Mouse (Mus musculus) gastrocnemius, adult 2 months (tissue): ENCODE measurements around the gene Ankrd53. TPM values are rescaled to one million over a fixed set of nuclear protein-coding genes. Genes with fewer than 3 reads are reported as not detected.
"Not testable (repeated sequence)": the region's sequence is repeated elsewhere in the genome, so short reads cannot be mapped to it uniquely, and the experiment has no call there.

ENCODE experiments used
- DNase-seq: peaks from one replicate; pipeline ENCODE4 v3.0.0; 2022
- H3K27ac ChIP-seq: fragments of 200-600 bp; 2 replicates; pipeline ENCODE4 v1.8.1; 2022; ENCODE audit warnings: mild to moderate bottlenecking
- H3K4me3 ChIP-seq: fragments of 200-600 bp; 2 replicates; pipeline ENCODE4 v1.8.1; 2022; ENCODE audit warnings: mild to moderate bottlenecking, moderate library complexity
- CTCF ChIP-seq: fragments of 200-600 bp; IDR thresholded peaks from 2 replicates; pipeline ENCODE4 v1.8.1; 2022; ENCODE audit warnings: antibody characterized with exemption, mild to moderate bottlenecking, moderate library complexity
- intact Hi-C: fragments of 180-260 bp; cut with DNase I; formaldehyde crosslinking; loops from one replicate; pipeline ENCODE4 v1.15.1; 2025
- total RNA-seq, 2 experiments: library from RNA; stranded (reverse); gene quantifications; 2 replicates each; pipeline ENCODE4 v1.2.3; 2021

The Ankrd53 gene
- total RNA-seq, 2 experiments from 2014 or later = not detected

DNA sequence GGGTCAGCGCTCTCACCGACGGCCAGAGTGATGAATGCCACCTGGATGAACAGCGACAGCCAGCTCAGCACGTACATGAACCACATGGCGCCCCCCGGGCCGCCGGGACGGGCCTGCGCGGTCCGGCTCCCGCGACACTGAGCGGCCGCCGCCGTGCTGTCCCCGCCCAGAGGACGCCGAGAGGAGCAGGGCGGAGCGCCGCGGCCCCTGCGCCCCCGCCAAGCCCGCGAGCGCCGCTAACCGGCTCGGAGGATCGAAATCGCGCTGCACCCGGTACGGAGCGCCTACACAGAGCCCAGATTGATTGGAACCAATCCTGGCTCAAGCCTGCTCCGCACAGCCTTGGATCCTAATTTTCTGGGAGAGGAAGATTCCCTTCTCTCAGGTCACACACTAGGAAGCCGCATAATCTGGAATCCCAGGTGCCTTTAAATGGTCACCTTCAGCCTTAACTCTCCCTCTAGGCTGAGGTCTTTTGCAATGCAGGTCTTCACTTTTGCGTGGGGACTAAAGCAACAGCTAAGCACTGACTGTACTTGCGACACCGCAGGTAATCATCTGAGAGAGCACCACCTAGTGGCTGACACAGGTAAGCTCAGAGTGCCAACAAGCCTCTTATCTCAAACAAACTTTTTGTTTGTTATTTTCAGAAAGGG lies 13.3 kb downstream of the Ankrd53 start, which contains the start of gene Tex261:
Tex261 (minus strand) TSS at position 176 of the 656 bp plus-strand sequence.
- peak; percentile 96 for DNase-seq
- intact Hi-C loops = no loop called here
- TF ChIP-seq CTCF = peak; percentile 66
- H3K27ac ChIP-seq = peak within 1 kb of the TSS; percentile 95
- H3K4me3 ChIP-seq = peak within 1 kb of the TSS; percentile 100

DNA sequence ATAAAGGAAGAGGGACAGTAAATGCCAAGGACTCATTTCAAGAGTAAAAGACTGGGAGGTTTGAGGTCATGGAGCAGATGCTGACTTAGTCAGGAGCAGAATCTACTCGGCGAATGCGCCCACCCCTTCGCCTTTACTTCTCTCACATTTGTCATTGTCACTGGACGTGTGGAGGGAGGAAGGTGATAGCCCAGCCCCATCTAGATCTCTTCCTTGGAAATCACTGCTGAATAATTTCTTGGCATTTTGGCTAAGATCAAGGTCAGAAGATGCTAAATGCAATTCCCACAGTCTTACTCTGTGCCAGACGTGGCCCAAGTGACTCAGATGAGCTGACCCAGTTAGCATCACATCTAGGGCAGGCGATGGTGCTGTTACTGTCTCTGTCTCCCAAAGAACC lies 15.9 kb downstream of the Ankrd53 start:
- Histone ChIP-seq H3K27ac (no peak overlapping the region), H3K4me3 (no peak overlapping the region)
- no peak for TF ChIP-seq CTCF
- no peak for DNase-seq
- intact Hi-C loops = no loop called here

- peak; percentile 60 for DNase-seq
- Histone ChIP-seq H3K4me3 (no peak overlapping the region), H3K27ac (no peak overlapping the region)
- TF ChIP-seq CTCF = peak; percentile 81
- intact Hi-C loops = no loop called here
These were observed 16.6 kb downstream of the Ankrd53 start for GRCm38 (mm10) chr6:83779026-83779425.

GRCm38 (mm10) chr6:83786426-83786825 lies 24.0 kb downstream of the Ankrd53 start:
- H3K4me3 ChIP-seq = no peak overlapping the region
- intact Hi-C loops = no loop called here
- no peak for DNase-seq
- no peak for TF ChIP-seq CTCF
- no peak overlapping the region for H3K27ac ChIP-seq

GRCm38 (mm10) chr6:83788554-83788953 lies 26.1 kb downstream of the Ankrd53 start:
- no peak overlapping the region for H3K4me3 ChIP-seq
- intact Hi-C loops = no loop called here
- no peak overlapping the region for H3K27ac ChIP-seq
- DNase-seq = no peak
- TF ChIP-seq CTCF = no peak

DNA sequence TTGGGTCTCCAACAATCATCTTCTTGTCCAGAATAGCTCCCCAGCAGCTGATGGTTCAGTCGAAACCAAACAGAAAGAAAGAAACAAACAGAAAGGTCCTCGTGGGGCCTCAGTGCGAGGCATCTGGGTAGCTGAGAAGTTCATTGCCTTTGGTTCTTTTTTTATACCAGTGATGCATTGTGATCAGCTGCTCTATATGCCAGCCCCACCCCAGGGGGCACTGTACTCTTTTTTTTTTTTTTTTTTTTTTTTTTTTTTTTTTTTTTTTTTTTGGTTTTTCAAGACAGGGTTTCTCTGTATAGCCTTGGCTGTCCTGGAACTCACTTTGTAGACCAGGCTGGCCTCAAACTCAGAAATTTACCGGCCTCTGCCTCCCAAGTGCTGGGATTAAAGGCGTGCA lies 28.1 kb downstream of the Ankrd53 start:
- H3K4me3 ChIP-seq, H3K27ac ChIP-seq, intact Hi-C loops, DNase-seq: not testable (repeated sequence)

DNA sequence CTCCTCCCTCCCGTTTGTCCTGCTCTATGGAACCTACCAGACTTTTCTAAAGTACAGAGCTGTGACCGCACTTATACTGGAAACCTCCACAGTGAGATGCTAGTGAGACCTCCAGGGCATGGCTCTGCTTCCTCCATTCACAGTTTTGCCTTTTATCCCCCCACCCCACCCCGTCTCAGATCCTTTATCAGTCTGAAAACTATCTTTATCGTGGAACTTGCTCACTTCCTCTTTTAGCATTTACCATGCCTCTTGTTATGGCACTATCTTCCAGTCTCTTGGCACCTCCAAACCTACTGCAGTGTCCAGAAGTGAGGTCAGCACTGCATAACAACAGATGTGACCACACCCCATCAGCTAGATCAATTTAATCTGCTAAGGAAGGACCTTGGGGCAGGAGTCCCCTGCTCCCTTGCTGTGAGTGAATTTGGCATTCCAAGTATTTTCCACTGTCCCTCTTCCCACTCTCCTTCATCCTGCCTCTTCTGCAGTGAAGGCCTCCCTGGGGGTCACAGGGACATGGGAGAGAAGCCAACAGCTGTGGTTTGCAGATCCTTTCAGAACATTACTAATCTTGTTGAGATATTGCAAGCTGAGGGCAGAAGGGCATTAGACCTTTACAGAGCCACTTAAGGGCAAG lies 28.9 kb downstream of the Ankrd53 start:
- TF ChIP-seq CTCF = no peak
- intact Hi-C loops = no loop called here
- DNase-seq = no peak
- Histone ChIP-seq H3K27ac (peak overlapping the region; percentile 31; the same call in 1 of the 2 replicates), H3K4me3 (no peak overlapping the region)

GRCm38 (mm10) chr6:83794760-83795296 lies 32.4 kb downstream of the Ankrd53 start, which contains the start of gene Nagk:
TSS of gene Nagk (plus strand) at chr6:83794982.
- no peak for TF ChIP-seq CTCF
- DNase-seq = peak; percentile 94
- intact Hi-C loops = loop anchor here (2.0 kb wide), 1 partner anchor 36 kb away; the partner anchor contains the start of gene Paip2b
- peak within 1 kb of the TSS; percentile 89 for H3K4me3 ChIP-seq
- H3K27ac ChIP-seq = peak within 1 kb of the TSS; percentile 98

DNA sequence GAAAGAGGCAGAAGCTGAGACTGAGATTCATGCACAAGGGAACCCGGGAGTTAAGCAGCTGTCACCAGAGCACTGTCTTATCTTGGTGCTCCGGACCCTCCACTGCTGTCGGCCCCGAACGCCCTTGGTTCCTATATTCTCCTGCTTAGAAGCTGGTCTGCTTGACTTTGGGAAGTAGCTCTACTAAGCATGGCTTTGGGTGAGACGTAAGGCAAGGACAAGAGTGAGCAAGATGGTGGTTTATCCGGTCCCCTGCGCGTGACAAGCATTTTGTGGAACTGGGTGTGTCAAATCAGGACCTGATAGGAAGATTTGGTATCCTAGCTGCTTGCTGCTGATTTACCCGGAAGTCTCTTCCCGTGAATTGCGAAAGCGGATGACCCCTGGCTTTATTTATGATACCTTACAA lies 33.1 kb downstream of the Ankrd53 start:
- TF ChIP-seq CTCF = no peak
- peak overlapping the region; percentile 98 for H3K27ac ChIP-seq
- peak overlapping the region; percentile 89 for H3K4me3 ChIP-seq
- peak; percentile 36 for DNase-seq
- intact Hi-C loops = loop anchor here (2.0 kb wide), 1 partner anchor 35 kb away; the partner anchor contains the start of gene Paip2b

DNA sequence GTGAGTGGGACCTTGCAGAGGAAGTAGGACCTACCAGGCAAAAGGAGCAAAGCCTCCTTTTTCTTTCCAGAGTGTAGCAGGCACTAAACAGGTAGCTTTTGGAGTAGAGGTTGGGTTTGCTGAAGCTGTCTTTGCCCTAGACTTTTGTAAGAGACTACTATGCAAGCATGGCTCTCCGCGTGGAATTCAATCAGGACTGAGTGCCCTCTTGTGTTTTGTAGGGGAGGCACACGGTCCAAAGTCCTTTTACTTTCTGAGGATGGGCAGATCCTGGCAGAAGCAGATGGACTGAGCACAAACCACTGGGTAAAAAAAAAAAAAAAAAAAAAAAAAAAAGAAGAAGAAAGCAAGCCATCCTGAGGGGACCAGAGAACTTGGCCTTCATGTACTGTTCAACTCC lies 34.2 kb downstream of the Ankrd53 start:
- Histone ChIP-seq H3K27ac (no peak overlapping the region), H3K4me3 (no peak overlapping the region)
- TF ChIP-seq CTCF = no peak
- DNase-seq = no peak
- intact Hi-C loops = no loop called here

DNA sequence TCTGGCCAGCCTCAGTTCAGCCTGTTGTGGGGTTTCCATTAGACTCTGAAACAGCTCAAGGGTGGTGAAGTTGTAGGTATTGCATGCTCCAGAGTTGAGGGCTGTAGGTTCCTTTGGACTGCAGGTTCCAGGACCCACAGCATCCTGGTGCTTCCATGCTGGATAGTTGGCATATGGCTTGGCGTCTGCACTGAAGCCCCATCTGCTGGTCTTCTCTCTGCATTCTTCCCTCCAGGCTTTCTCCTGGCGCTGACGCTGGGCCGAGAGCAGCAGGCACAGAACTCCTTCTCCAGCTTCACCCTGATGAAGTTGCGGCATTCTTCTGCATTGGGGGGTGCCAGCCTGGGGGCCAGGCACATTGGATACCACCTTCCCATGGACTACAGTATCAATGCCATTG lies 39.6 kb downstream of the Ankrd53 start:
- Histone ChIP-seq H3K27ac (no peak overlapping the region), H3K4me3 (no peak overlapping the region)
- intact Hi-C loops = no loop called here
- DNase-seq = no peak
- TF ChIP-seq CTCF = no peak

DNA sequence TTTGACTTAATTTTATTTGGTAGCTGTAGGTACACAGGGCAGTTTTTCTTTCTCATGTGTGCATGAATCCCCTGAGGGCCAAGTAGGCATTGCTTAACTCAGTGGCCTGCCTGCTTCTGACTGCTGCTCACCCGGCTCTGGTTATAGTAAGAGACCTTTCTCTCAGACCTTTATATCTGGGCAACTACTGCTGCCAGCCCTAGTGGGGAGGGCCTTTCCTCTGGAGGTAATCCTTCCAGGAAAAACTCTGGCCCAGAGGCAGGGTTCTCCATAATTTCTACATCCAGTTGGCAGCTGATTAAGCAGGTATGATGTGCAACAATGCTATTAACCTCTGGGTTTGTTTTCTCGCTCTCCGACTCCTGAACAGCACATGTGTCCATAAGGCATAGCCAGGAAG lies 40.4 kb downstream of the Ankrd53 start:
- TF ChIP-seq CTCF = no peak
- Histone ChIP-seq H3K27ac (no peak overlapping the region), H3K4me3 (no peak overlapping the region)
- DNase-seq = no peak
- intact Hi-C loops = no loop called here

GRCm38 (mm10) chr6:83815801-83816200 lies 53.4 kb downstream of the Ankrd53 start:
- no peak overlapping the region for H3K4me3 ChIP-seq
- intact Hi-C loops = no loop called here
- H3K27ac ChIP-seq = no peak overlapping the region
- TF ChIP-seq CTCF = no peak
- no peak for DNase-seq

Other genes with a start within 250 kb of the Ankrd53 start
- under 1 TPM; 0.31 to 0.47 TPM for gene Actg2, start 226.4 kb upstream of the Ankrd53 start, total RNA-seq
- 1 to 10 TPM; 5.2 to 7.4 TPM for gene Stambp, start 189.9 kb upstream of the Ankrd53 start, total RNA-seq
- gene Clec4f, start 106.5 kb upstream of the Ankrd53 start, total RNA-seq = not detected
- gene Cd207, start 84.8 kb upstream of the Ankrd53 start, total RNA-seq = not detected
- not detected for gene Vax2, start 51.4 kb upstream of the Ankrd53 start, total RNA-seq
- gene Atp6v1b1, start 19.7 kb upstream of the Ankrd53 start, total RNA-seq = not detected
- 10 to 100 TPM; 42.0 to 47.9 TPM for gene Tex261, start 13.2 kb downstream of the Ankrd53 start, total RNA-seq
- 1 to 10 TPM; 5.3 to 5.5 TPM for gene Nagk, start 32.3 kb downstream of the Ankrd53 start, total RNA-seq
- gene Paip2b, start 69.1 kb downstream of the Ankrd53 start, total RNA-seq = 100 to 1,000 TPM in 1 of 2 experiments, 10 to 100 TPM in 1; 89.1 to 102 TPM
- 10 to 100 TPM; 50.4 to 52.1 TPM for gene Zfp638, start 104.5 kb downstream of the Ankrd53 start, total RNA-seq
- 10 to 100 TPM; 70.1 to 76.4 TPM for gene Dysf, start 245.9 kb downstream of the Ankrd53 start, total RNA-seq